Mouse (Mus musculus): ENCODE results near the gene Neurl1a.

Neurl1a gene

GRCm38 (mm10) chr19:47248296-47248695 is 69.7 kb downstream of the Neurl1a start:
- no peak for DNase-seq (ENCODE audit: low spot score)

- no peak for DNase-seq (ENCODE audit: low spot score)
Observed at GRCm38 (mm10) chr19:47248906-47249568, 70.4 kb downstream of the Neurl1a start.

DNA sequence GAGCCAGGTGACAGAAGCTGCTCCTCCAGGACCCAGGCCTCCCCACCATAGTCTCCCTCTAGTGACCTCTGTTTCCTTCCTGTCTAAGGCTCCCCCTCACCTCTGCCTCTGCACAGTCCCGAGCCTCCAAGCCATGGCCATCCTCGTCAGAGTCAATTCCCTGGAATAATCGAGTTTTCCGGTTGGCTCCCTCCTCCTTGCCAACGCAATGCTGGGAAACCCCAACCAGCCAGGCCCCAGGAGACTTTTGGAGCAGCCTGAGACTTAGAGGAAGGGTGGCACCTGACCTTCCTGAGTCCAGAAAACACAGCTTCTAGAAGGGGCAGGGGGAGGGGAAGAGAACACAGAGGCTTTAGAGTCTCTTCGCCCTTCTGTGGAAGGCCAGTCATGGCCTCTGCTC is 72.3 kb downstream of the Neurl1a start:
- no peak for DNase-seq (ENCODE audit: low spot score)

GRCm38 (mm10) chr19:47253053-47253628 is 74.5 kb downstream of the Neurl1a start:
- DNase-seq (ENCODE audit: low spot score): no peak

- DNase-seq (ENCODE audit: low spot score): no peak
Observed at GRCm38 (mm10) chr19:47255036-47255435, 76.4 kb downstream of the Neurl1a start.

GRCm38 (mm10) chr19:47255919-47256318 is 77.3 kb downstream of the Neurl1a start:
- no peak for DNase-seq (ENCODE audit: low spot score)

- peak; percentile 13 for DNase-seq (ENCODE audit: low spot score)
Observed at GRCm38 (mm10) chr19:47259581-47259980, 81.0 kb downstream of the Neurl1a start.

DNA sequence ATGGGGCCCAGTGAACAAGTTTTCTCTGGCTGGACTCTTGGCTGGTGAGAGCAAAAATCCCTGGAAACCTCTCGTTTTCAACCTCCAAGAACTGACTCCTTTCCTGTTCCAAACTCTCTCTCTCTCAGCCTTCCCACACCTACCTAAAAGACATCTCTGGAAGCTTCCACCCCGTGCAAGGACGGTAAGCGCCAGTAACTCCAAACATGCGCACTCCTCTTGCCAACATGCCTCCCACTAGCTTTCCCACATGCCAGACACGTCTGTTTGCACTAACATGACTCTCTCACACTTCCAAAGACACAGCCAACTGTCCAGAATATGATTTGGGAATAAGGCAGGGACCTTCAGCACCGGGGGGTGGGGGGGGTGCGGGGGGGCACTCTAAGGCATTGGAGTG is 82.6 kb downstream of the Neurl1a start:
- DNase-seq (ENCODE audit: low spot score): no peak

DNA sequence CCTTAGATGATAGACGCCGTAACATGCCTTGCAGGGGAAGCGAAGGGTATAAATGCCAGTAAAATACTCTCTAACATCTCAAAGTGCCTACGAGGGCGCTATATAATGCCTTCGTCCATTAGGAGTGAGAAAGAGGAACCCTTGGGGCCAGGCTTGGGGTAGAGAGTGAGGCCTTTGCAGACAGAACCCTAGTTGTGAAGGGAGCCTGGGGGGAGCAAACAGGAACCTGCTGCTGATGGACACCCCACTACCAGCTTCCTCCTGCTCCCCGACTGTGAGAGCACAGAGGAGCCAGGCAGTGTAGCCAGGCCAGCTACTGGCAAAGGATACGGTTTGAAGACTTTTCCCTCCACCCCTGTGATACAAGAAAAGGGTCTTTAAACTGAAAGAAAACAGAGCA is 85.0 kb downstream of the Neurl1a start:
- DNase-seq (ENCODE audit: low spot score): no peak

GRCm38 (mm10) chr19:47264322-47265092 is 85.9 kb downstream of the Neurl1a start:
- peak; percentile 7 for DNase-seq (ENCODE audit: low spot score)

GRCm38 (mm10) chr19:47266070-47266801 is 87.6 kb downstream of the Neurl1a start:
- no peak for DNase-seq (ENCODE audit: low spot score)

GRCm38 (mm10) chr19:47267066-47267465 is 88.4 kb downstream of the Neurl1a start:
- no peak for DNase-seq (ENCODE audit: low spot score)

GRCm38 (mm10) chr19:47269729-47270128 is 91.1 kb downstream of the Neurl1a start:
- DNase-seq (ENCODE audit: low spot score): no peak

GRCm38 (mm10) chr19:47270520-47270919 is 91.9 kb downstream of the Neurl1a start:
- no peak for DNase-seq (ENCODE audit: low spot score)

DNA sequence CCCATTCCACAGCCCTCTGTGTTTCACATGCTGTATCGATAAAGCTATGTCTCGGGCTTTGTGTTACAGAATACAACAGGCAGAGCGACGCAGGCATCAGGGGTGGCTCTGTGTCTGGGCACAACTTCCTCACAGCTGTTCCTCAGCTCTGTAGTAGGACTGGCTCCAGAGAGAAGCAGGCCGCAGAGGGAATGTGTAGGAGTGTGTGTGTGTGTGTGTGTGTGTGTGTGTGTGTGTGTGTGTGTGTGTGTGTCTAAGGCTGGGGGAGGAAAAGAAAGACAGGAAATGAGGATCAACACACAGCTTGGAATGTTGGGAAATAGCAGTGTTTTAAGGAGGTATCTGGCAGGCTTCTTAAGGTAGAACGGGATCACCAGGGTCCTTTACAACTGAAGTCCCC is 98.1 kb downstream of the Neurl1a start:
- DNase-seq (ENCODE audit: low spot score): no peak

- DNase-seq (ENCODE audit: low spot score): no peak
Observed at GRCm38 (mm10) chr19:47279372-47279771, 100.8 kb downstream of the Neurl1a start.

DNA sequence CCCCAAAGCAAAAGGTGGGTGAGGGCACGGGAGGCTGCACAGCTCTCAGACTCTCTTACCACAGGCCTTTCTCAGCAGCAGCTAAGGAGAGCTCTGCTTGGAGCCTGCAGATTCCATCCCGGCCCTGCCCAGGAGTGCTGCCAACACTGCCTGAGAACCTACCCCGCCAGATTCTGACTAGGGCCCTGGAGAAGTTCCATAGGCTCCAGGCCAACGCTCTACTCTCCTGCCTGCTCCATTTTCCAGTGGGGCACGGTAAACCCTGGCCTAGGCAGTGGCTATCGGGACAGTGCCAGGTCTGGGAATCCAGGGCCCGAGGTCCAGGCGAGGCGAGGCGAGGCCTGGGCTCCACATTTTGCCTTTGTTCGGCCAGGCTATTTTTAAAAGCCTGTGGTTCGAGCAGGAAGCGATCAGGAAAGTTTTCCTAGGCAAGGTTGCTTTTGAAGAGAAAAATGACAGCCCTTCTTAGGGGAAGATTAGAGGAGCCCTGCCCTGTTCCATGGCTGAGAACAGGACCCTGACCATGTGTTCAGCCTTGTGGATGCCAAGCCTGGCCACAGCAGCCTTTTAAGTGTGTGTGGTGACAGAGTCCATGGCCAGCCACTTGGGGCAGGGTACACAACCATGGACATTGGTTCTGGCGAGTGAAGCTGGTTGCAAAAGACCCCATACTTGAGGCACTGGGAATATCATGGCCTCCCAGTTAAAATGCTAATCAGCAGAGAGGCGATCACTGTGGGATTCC is 101.3 kb downstream of the Neurl1a start:
- no peak for DNase-seq (ENCODE audit: low spot score)

DNA sequence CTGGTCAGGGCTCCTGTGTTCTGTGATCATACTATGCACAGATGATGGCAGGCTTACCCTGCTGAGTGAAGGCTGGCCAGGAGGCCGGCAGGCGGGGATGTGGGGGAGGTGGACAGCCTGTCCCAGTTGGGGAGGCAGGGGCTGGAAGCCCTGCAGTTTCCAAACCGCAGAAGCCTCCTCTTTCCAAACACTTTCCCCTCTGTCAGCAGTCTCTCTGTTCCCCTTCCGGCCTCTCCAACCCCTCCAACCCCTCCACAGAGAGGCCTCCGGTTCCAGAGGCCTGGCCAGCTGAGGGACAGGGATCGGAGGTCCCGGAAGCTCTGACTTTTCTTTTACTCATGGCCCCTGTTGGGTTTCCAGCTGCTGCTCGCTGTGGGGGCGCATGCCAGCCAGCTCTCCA is 102.3 kb downstream of the Neurl1a start:
- DNase-seq (ENCODE audit: low spot score): no peak

DNA sequence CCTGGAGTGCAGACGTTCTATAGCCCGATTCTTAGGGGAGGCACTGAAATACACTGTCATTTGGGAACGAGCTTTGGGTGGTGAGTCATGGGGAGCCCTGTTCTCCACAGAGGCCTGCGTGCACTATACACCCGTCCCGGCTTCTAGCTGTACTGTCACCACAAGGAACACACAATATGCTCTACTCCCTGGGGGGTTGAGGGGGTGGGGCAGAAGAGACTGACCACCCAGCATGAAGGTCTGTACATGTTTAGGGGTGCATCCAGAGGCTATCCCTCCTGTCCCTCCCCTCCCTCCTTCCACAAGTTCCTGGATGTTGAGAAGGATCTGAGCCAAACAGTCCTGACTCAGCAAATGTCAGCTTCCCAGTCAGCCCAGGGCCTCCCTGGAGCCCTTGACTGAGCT is 103.4 kb downstream of the Neurl1a start:
- DNase-seq (ENCODE audit: low spot score): no peak

DNA sequence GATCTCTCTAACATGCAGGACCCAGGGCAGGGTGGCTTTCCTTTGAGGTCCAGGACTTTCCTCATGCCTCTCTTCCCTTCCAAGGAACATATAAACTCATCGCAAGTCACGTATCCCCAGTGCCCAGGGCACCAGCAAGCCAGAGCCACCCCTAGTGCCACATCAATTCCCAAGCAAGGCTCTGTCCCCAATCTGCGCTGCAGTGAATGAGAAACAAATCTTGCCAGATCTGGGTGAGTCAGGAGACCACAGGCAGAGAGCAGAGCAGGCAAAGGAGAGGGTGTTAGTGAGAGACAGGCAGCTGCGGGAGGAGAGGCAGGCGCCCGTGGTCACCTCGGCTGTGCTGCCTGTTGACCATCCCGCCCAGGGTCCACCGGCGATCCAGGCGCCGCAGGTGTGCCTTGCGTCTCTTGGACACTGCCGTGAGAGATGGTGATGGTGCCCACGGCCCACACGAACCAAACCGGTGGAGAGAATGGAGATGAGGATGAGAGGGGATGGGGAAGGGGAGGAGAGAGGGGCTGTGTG is 104.1 kb downstream of the Neurl1a start:
- no peak for DNase-seq (ENCODE audit: low spot score)

DNA sequence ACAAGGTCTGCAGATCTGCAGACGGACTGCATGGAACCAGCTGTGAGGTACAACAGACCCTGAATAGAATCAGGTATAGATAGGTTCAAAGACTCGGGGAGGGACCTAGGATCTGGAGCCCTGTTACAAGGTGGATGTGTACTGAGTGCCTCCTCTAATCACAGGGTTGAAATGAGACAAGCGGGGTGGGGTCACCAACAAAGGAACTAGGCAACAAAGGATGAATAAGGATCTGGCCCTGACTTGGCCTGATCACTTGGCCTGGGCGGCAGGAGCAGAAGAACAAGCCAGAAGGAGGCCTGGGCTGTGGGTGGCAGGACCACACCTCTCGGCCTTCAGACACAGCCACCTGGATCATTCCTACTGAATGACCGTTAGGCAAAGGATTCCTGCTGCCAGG is 107.0 kb downstream of the Neurl1a start:
- DNase-seq (ENCODE audit: low spot score): no peak
